Mouse (Mus musculus): ENCODE data around the gene Vdac1. TPM values are rescaled to one million over a fixed set of nuclear protein-coding genes. Genes with fewer than 3 reads are reported as not detected.
A peak's percentile ranks its signal among the peaks of the same experiment; 100 is the strongest.

Vdac1 gene
- polyA plus RNA-seq, 1 experiment from 2014 or later, result 355 TPM

GRCm38 (mm10) chr11:52324442-52325367 lies 36.0 kb upstream of the Vdac1 start:
- ATAC-seq (replicated peaks; ENCODE audit: low FRiP score, low read depth), result no peak
- no peak overlapping the region for H3K4me2 ChIP-seq (ENCODE audit: low read length)
- WGBS, result 55% methylated on average over 23 of the region's 23 CpGs

GRCm38 (mm10) chr11:52327313-52327712 lies 33.3 kb upstream of the Vdac1 start:
- WGBS, result 47% methylated on average over 3 of the region's 3 CpGs
- ATAC-seq (replicated peaks; ENCODE audit: low FRiP score, low read depth) (no peak), DNase-seq (ENCODE audit: low spot score) (no peak)
- Histone ChIP-seq H3K4me1 (replicated peaks; ENCODE audit: insufficient read depth, low read length) (no peaks in the 10 kb centered on the region), H3K27me3 (ENCODE audit: insufficient read depth, low read length) (no peaks in the 10 kb centered on the region), H3K4me2 (ENCODE audit: low read length) (no peak overlapping the region), H3K9me3 (replicated peaks; ENCODE audit: low read length) (no peaks in the 10 kb centered on the region), H3K27ac (no peak overlapping the region), H3K4me3 (replicated peaks; ENCODE audit: low read depth, low read length) (no peak overlapping the region), H3K36me3 (ENCODE audit: insufficient read depth, low read length) (no peaks in the 10 kb centered on the region), H3K9ac (ENCODE audit: low read depth, low read length) (no peak overlapping the region)
- TF ChIP-seq CTCF (IDR thresholded peaks at IDR 0.05; ENCODE audit: low read depth), result no peak

More at GRCm38 (mm10) chr11:52324442-52325367, 36.0 kb upstream of the Vdac1 start:
- no peak overlapping the region for H3K27ac ChIP-seq
- no peaks in the 10 kb centered on the region for H3K36me3 ChIP-seq (ENCODE audit: insufficient read depth, low read length)
- no peak for TF ChIP-seq CTCF (IDR thresholded peaks at IDR 0.05; ENCODE audit: low read depth)
- H3K4me1 ChIP-seq (replicated peaks; ENCODE audit: insufficient read depth, low read length), result no peaks in the 10 kb centered on the region
- H3K9ac ChIP-seq (ENCODE audit: low read depth, low read length), result no peak overlapping the region
- H3K4me3 ChIP-seq (replicated peaks; ENCODE audit: low read depth, low read length), result no peak overlapping the region
- H3K9me3 ChIP-seq (replicated peaks; ENCODE audit: low read length), result no peaks in the 10 kb centered on the region
- no peak for DNase-seq (ENCODE audit: low spot score)
- H3K27me3 ChIP-seq (ENCODE audit: insufficient read depth, low read length), result no peaks in the 10 kb centered on the region

DNA sequence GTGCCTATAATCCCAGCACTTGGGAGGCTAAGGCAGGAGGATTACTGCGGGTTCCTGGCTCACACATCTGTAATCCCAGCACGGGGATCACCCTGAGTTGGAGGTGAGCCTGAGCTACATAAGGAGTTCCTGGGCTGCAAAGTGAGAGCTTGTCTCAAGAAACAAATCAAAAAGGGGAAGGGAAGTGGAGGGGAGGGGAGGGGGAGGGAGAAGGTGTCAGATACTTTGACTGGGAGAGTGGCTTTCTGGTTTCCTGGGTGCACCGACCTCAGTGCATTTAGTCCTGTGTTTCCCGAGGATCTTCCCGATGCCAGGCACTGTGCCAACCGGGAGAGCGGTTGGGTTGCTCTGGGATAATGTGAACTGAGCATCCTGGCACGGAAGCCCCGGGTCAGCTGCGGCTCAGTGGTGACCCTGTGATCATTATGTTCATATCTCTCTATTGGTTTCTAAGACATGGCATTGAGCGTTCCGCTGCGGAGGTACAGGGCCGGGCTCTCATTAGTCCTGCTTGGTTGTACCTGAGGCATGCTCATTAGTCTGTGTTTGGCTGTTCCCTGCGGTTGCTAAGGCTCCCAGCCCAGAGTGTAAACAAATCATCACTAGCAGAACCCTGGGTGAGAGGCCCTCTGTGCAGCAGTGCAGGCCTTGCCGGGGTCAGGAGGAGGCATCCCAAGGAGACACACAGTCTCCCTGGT lies 28.1 kb upstream of the Vdac1 start:
- Histone ChIP-seq H3K36me3 (ENCODE audit: insufficient read depth, low read length) (no peaks in the 10 kb centered on the region), H3K4me1 (replicated peaks; ENCODE audit: insufficient read depth, low read length) (peaks cover 10% of the 10 kb centered on the region; the same call in 1 of the 2 replicates), H3K27ac (peak overlapping the region; percentile 69; the same call in 1 of the 2 replicates), H3K4me2 (ENCODE audit: low read length) (no peak overlapping the region), H3K4me3 (replicated peaks; ENCODE audit: low read depth, low read length) (no peak overlapping the region), H3K9ac (ENCODE audit: low read depth, low read length) (no peak overlapping the region), H3K27me3 (ENCODE audit: insufficient read depth, low read length) (no peaks in the 10 kb centered on the region), H3K9me3 (replicated peaks; ENCODE audit: low read length) (no peaks in the 10 kb centered on the region)
- TF ChIP-seq CTCF (IDR thresholded peaks at IDR 0.05; ENCODE audit: low read depth), result no peak
- 30% methylated on average over 16 of the region's 16 CpGs for WGBS
- ATAC-seq (replicated peaks; ENCODE audit: low FRiP score, low read depth) (peak; percentile 93), DNase-seq (ENCODE audit: low spot score) (peak; percentile 66)

- Histone ChIP-seq H3K4me1 (replicated peaks; ENCODE audit: insufficient read depth, low read length) (peaks cover 10% of the 10 kb centered on the region; the same call in 1 of the 2 replicates), H3K27me3 (ENCODE audit: insufficient read depth, low read length) (no peaks in the 10 kb centered on the region), H3K4me2 (ENCODE audit: low read length) (no peak overlapping the region), H3K27ac (0 out of 2 replicates have a peak overlapping the region, but pooled peaks have one; percentile 25), H3K4me3 (replicated peaks; ENCODE audit: low read depth, low read length) (no peak overlapping the region), H3K36me3 (ENCODE audit: insufficient read depth, low read length) (no peaks in the 10 kb centered on the region), H3K9me3 (replicated peaks; ENCODE audit: low read length) (no peaks in the 10 kb centered on the region), H3K9ac (ENCODE audit: low read depth, low read length) (no peak overlapping the region)
- 76% methylated on average over 13 of the region's 13 CpGs for WGBS
- ATAC-seq (replicated peaks; ENCODE audit: low FRiP score, low read depth) (no peak; the same call in 1 of the 2 replicates), DNase-seq (ENCODE audit: low spot score) (no peak)
- no peak for TF ChIP-seq CTCF (IDR thresholded peaks at IDR 0.05; ENCODE audit: low read depth)
Measured at GRCm38 (mm10) chr11:52333616-52334015, 27.0 kb upstream of the Vdac1 start.

GRCm38 (mm10) chr11:52335263-52335662 lies 25.4 kb upstream of the Vdac1 start:
- H3K4me1 ChIP-seq (replicated peaks; ENCODE audit: insufficient read depth, low read length), result peaks cover 10% of the 10 kb centered on the region; the same call in 1 of the 2 replicates
- DNase-seq (ENCODE audit: low spot score) (no peak), ATAC-seq (replicated peaks; ENCODE audit: low FRiP score, low read depth) (no peak)
- peak; percentile 28; the same call in 1 of the 2 replicates for TF ChIP-seq CTCF (IDR thresholded peaks at IDR 0.05; ENCODE audit: low read depth)
- H3K36me3 ChIP-seq (ENCODE audit: insufficient read depth, low read length), result no peaks in the 10 kb centered on the region
- no peak overlapping the region for H3K9ac ChIP-seq (ENCODE audit: low read depth, low read length)
- 0 out of 2 replicates have a peak overlapping the region, but pooled peaks have one; percentile 58 for H3K27ac ChIP-seq
- H3K4me2 ChIP-seq (ENCODE audit: low read length), result no peak overlapping the region
- 83% methylated on average over 4 of the region's 4 CpGs for WGBS
- no peaks in the 10 kb centered on the region for H3K27me3 ChIP-seq (ENCODE audit: insufficient read depth, low read length)
- H3K9me3 ChIP-seq (replicated peaks; ENCODE audit: low read length), result no peaks in the 10 kb centered on the region
- no peak overlapping the region for H3K4me3 ChIP-seq (replicated peaks; ENCODE audit: low read depth, low read length)

GRCm38 (mm10) chr11:52335924-52336323 lies 24.7 kb upstream of the Vdac1 start:
- peaks cover 10% of the 10 kb centered on the region; the same call in 1 of the 2 replicates for H3K4me1 ChIP-seq (replicated peaks; ENCODE audit: insufficient read depth, low read length)
- H3K9ac ChIP-seq (ENCODE audit: low read depth, low read length), result no peak overlapping the region
- TF ChIP-seq CTCF (IDR thresholded peaks at IDR 0.05; ENCODE audit: low read depth), result no peak
- 39% methylated on average over 7 of the region's 7 CpGs for WGBS
- ATAC-seq (replicated peaks; ENCODE audit: low FRiP score, low read depth), result no peak
- H3K4me3 ChIP-seq (replicated peaks; ENCODE audit: low read depth, low read length), result no peak overlapping the region
- no peaks in the 10 kb centered on the region for H3K9me3 ChIP-seq (replicated peaks; ENCODE audit: low read length)
- H3K36me3 ChIP-seq (ENCODE audit: insufficient read depth, low read length), result no peaks in the 10 kb centered on the region
- H3K27ac ChIP-seq, result peak overlapping the region; percentile 58; the same call in 1 of the 2 replicates
- no peaks in the 10 kb centered on the region for H3K27me3 ChIP-seq (ENCODE audit: insufficient read depth, low read length)
- DNase-seq (ENCODE audit: low spot score), result peak; percentile 27
- no peak overlapping the region for H3K4me2 ChIP-seq (ENCODE audit: low read length)

All from kidney, postnatal 0 days (tissue).